Mouse (Mus musculus) hindbrain, embryonic 10.5 days (tissue): ENCODE data around the gene Impdh1. TPM values are rescaled to one million over a fixed set of nuclear protein-coding genes. Genes with fewer than 3 reads are reported as not detected.

Experiments used
- DNase-seq: peaks from one replicate; pipeline ENCODE4 v3.0.0-alpha.2; 2017; ENCODE audit warnings: low spot score
- H3K27ac ChIP-seq: fragments of 300-500 bp; sonication (generic); 2 replicates; pipeline ENCODE4 v1.5.1; 2016; ENCODE audit warnings: mild to moderate bottlenecking, moderate library complexity
- H3K27me3 ChIP-seq: fragments of 300-500 bp; sonication (generic); 2 replicates; pipeline ENCODE4 v1.6.1; 2016; ENCODE audit warnings: mild to moderate bottlenecking; ENCODE audit not compliant: poor library complexity, insufficient read depth, severe bottlenecking
- H3K36me3 ChIP-seq: fragments of 300-500 bp; sonication (generic); 2 replicates; pipeline ENCODE4 v1.6.1; 2016; ENCODE audit warnings: mild to moderate bottlenecking, moderate library complexity
- H3K4me1 ChIP-seq: fragments of 300-500 bp; sonication (generic); replicated peaks from 2 replicates; pipeline ENCODE4 v1.6.1; 2016; ENCODE audit warnings: mild to moderate bottlenecking
- H3K4me3 ChIP-seq: fragments of 300-500 bp; sonication (generic); 2 replicates; pipeline ENCODE4 v1.5.1; 2016; ENCODE audit warnings: mild to moderate bottlenecking, moderate library complexity
- H3K9me3 ChIP-seq: fragments of 300-500 bp; sonication (generic); 2 replicates; pipeline ENCODE4 v1.6.1; 2016; ENCODE audit warnings: mild to moderate bottlenecking, moderate library complexity
- WGBS: fragments of 180-500 bp; shearing (Covaris S2); methylation state at CpG from one replicate; pipeline ENCODE4 v1.1.7; 2016; 5-methylcytosine and 5-hydroxymethylcytosine counted together
- polyA plus RNA-seq: library from polyadenylated mRNA; unstranded; fragments of >200 nt; fragmentation: Nextera tagmentation; extraction: Ambion mirVana; gene quantifications from 2 replicates; pipeline ENCODE4 v1.2.1, GENCODE M21; 2016

Gene Impdh1
- polyA plus RNA-seq, 1 experiment from 2014 or later = 48.4 TPM

DNA sequence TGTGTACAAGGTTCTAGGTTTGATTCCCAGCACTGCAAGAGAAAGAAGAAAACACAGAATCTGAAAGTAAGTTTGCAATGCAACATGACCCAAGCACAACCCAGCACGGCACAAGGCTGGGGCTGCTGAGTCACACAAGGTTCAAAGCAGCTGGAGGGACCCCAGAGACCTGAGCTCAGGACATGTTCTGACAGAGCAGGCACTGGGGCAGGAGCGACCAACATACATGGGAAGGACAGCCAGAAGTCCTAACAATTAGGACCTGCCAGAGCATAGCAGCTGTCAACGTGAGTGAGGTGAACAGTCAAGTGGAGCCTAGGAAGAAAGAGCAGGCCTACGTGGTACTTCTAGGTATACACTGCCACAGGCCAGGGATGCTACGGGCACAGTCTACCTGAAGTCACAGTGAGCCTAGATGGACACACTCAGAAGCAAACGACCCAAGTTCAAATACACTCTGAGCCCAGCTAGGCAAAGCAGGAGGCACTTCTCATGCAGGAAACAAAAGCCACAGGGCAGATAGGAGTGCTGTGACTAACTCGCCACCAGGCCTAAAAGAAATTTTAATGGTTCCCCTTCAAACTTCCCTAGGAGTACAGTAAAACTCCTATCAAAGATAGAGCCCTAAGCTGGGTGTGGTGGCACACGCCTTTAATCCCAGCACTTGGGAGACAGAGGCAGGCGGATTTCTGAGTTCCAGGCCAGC is 5.8 kb downstream of the Impdh1 start:
- Histone ChIP-seq H3K27me3 (peaks cover 36% of the 10 kb centered on the region), H3K9me3 (no peaks in the 10 kb centered on the region), H3K36me3 (peaks cover 12% of the 10 kb centered on the region), H3K4me3 (no peak overlapping the region), H3K4me1 (peaks cover 48% of the 10 kb centered on the region), H3K27ac (no peak overlapping the region)
- no peak for DNase-seq
- WGBS = 85% methylated on average over 9 of the region's 9 CpGs

GRCm38 (mm10) chr6:29208178-29208577 is 8.0 kb downstream of the Impdh1 start:
- Histone ChIP-seq H3K4me1 (peaks cover 26% of the 10 kb centered on the region), H3K27ac (no peak overlapping the region), H3K27me3 (peaks cover 14% of the 10 kb centered on the region), H3K9me3 (no peaks in the 10 kb centered on the region), H3K36me3 (peaks cover 29% of the 10 kb centered on the region), H3K4me3 (no peak overlapping the region)
- 90% methylated on average over 5 of the region's 5 CpGs for WGBS
- no peak for DNase-seq

- H3K9me3 ChIP-seq = no peaks in the 10 kb centered on the region
- H3K27ac ChIP-seq = no peak overlapping the region
- no peak overlapping the region for H3K4me3 ChIP-seq
- no peak for DNase-seq
- WGBS = 90% methylated on average over 5 of the region's 5 CpGs
- H3K27me3 ChIP-seq = peaks cover 6% of the 10 kb centered on the region; the same call in 1 of the 2 replicates
- peaks cover 15% of the 10 kb centered on the region for H3K4me1 ChIP-seq
- H3K36me3 ChIP-seq = peaks cover 39% of the 10 kb centered on the region
These were observed 9.1 kb downstream of the Impdh1 start for GRCm38 (mm10) chr6:29207017-29207416.

- Histone ChIP-seq H3K9me3 (no peaks in the 10 kb centered on the region), H3K4me1 (peaks cover 5% of the 10 kb centered on the region), H3K27ac (no peak overlapping the region), H3K36me3 (peaks cover 43% of the 10 kb centered on the region), H3K4me3 (no peak overlapping the region), H3K27me3 (peaks cover under 1% of the 10 kb centered on the region; the same call in 1 of the 2 replicates)
- DNase-seq = no peak
- WGBS = 94% methylated on average over 10 of the region's 10 CpGs
These were observed 10.2 kb downstream of the Impdh1 start for GRCm38 (mm10) chr6:29206006-29206405.

DNA sequence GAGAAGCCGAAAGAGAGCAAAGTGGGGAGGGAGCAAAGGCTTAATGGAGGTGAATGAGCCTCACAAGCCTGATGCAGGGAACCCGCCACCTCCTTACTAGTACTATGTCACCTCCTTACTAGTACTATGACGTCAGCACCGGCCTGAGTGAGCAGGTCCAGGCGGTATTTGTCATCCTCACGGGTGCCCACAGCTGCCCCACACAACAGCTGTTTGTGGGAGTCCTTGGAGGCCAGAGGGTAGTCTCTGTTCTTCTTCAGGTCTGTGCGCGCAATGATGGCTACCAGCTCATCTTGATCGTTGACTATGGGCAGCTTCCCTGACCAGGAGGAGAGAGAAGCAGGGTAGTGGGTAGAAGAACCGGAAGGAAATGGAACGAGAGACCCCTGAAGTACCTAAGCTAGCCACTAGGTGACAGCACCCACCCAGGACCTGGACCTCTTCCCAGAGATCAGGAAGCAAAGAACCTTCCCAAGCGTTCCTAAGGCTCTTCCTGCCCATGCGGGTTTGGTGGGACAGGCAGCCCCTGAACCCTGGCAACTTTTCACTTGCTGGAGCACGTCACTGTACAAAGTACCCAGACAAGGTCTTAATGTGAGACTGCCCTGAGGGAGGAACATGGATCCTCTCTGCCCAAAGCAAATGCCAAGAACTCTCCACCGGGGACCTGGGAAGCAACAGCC is 11.1 kb downstream of the Impdh1 start:
- DNase-seq = peak; percentile 66
- Histone ChIP-seq H3K27me3 (peaks cover 8% of the 10 kb centered on the region), H3K4me3 (no peak overlapping the region), H3K27ac (no peak overlapping the region), H3K9me3 (no peaks in the 10 kb centered on the region), H3K36me3 (peaks cover 48% of the 10 kb centered on the region), H3K4me1 (peaks cover 4% of the 10 kb centered on the region; the same call in 1 of the 2 replicates)
- WGBS = 63% methylated on average over 15 of the region's 15 CpGs

- H3K27ac ChIP-seq = no peak overlapping the region
- no peaks in the 10 kb centered on the region for H3K9me3 ChIP-seq
- H3K27me3 ChIP-seq = peaks cover 18% of the 10 kb centered on the region
- peaks cover 11% of the 10 kb centered on the region for H3K4me1 ChIP-seq
- 89% methylated on average over 6 of the region's 6 CpGs for WGBS
- H3K36me3 ChIP-seq = peaks cover 48% of the 10 kb centered on the region
- H3K4me3 ChIP-seq = no peak overlapping the region
- no peak for DNase-seq
These were observed 12.1 kb downstream of the Impdh1 start for GRCm38 (mm10) chr6:29203861-29204585.

DNA sequence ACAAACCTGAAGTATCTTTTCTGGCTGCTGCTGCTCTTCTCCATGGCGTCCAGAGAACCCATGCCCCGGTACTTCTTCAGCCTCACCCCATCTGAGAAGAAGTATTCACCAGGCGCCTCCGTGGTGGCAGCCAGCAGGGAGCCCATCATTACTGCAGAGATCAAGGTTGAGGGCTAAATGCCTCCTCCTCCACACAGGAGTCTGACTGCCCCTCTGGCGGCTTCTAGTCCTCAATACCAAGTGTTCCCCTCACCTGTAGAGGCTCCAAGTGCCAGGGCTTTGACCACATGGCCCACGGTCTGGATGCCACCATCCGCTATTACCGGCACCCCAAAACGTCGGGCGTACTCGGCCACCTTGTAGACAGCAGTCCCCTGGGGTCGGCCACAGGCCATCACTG is 13.1 kb downstream of the Impdh1 start:
- no peak for DNase-seq
- WGBS = 91% methylated on average over 13 of the region's 13 CpGs
- H3K4me3 ChIP-seq = no peak overlapping the region
- H3K27me3 ChIP-seq = peaks cover 24% of the 10 kb centered on the region
- no peaks in the 10 kb centered on the region for H3K9me3 ChIP-seq
- no peak overlapping the region for H3K27ac ChIP-seq
- H3K36me3 ChIP-seq = peaks cover 48% of the 10 kb centered on the region
- H3K4me1 ChIP-seq = peaks cover 20% of the 10 kb centered on the region

- H3K27me3 ChIP-seq = peaks cover 35% of the 10 kb centered on the region
- 83% methylated on average over 8 of the region's 8 CpGs for WGBS
- peaks cover 23% of the 10 kb centered on the region for H3K4me1 ChIP-seq
These were observed 14.2 kb downstream of the Impdh1 start for GRCm38 (mm10) chr6:29201988-29202387.

GRCm38 (mm10) chr6:29201341-29201740 is 14.8 kb downstream of the Impdh1 start:
- Histone ChIP-seq H3K27ac (no peak overlapping the region), H3K27me3 (peaks cover 41% of the 10 kb centered on the region), H3K4me1 (peaks cover 24% of the 10 kb centered on the region), H3K4me3 (no peak overlapping the region), H3K36me3 (peaks cover 42% of the 10 kb centered on the region), H3K9me3 (no peaks in the 10 kb centered on the region)
- no peak for DNase-seq
- 90% methylated on average over 5 of the region's 5 CpGs for WGBS

More at GRCm38 (mm10) chr6:29201988-29202387, 14.2 kb downstream of the Impdh1 start:
- H3K36me3 ChIP-seq = peaks cover 48% of the 10 kb centered on the region
- no peak overlapping the region for H3K27ac ChIP-seq
- H3K4me3 ChIP-seq = no peak overlapping the region
- H3K9me3 ChIP-seq = no peaks in the 10 kb centered on the region
- no peak for DNase-seq

GRCm38 (mm10) chr6:29200496-29200895 is 15.7 kb downstream of the Impdh1 start:
- peaks cover 31% of the 10 kb centered on the region for H3K4me1 ChIP-seq
- H3K9me3 ChIP-seq = no peaks in the 10 kb centered on the region
- no peak overlapping the region for H3K4me3 ChIP-seq
- peaks cover 48% of the 10 kb centered on the region for H3K27me3 ChIP-seq
- no peak overlapping the region for H3K27ac ChIP-seq
- peaks cover 37% of the 10 kb centered on the region for H3K36me3 ChIP-seq
- DNase-seq = no peak
- 72% methylated on average over 3 of the region's 3 CpGs for WGBS

DNA sequence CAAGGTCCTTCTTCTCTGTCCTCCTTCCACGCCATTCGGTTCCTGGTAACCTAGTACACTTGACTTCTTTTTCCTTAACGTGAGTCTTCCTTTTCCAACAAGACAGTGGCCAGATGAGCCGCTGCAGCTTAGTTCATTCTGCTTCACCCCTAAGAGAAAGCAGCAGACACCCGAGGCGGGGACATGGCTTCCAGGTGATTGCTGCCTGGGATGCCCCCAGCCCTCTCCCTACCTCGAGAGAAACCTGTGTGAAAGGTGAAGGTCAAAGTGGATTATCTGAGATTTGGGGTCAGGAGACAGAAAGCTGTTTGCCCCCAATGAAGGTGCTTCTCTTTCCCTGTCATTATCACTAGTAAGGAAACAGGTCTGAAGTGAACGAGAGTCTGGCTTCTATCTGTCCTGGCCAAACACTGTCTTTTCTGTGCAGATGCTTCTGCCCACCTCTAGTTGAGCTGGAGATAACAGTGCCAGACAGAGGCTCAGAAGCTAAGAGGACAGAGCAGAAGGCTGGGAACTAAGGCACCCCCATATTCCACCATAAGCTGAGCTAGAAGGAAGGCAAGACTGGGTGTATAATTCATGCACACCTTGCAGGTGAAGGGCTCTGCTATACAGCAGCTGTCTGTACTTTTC is 16.8 kb downstream of the Impdh1 start:
- no peaks in the 10 kb centered on the region for H3K9me3 ChIP-seq
- peaks cover 48% of the 10 kb centered on the region for H3K27me3 ChIP-seq
- H3K4me3 ChIP-seq = peak overlapping the region; percentile 50
- peaks cover 31% of the 10 kb centered on the region for H3K36me3 ChIP-seq
- H3K4me1 ChIP-seq = peaks cover 31% of the 10 kb centered on the region
- DNase-seq = no peak
- WGBS = 43% methylated on average over 8 of the region's 8 CpGs
- H3K27ac ChIP-seq = peak overlapping the region; percentile 73

GRCm38 (mm10) chr6:29198309-29199222 is 17.6 kb downstream of the Impdh1 start:
- DNase-seq = peak; percentile 93
- Histone ChIP-seq H3K27me3 (peaks cover 56% of the 10 kb centered on the region), H3K36me3 (peaks cover 23% of the 10 kb centered on the region), H3K4me1 (peaks cover 35% of the 10 kb centered on the region), H3K27ac (peak overlapping the region; percentile 73), H3K4me3 (peak overlapping the region; percentile 50), H3K9me3 (no peaks in the 10 kb centered on the region)
- 11% methylated on average over 25 of the region's 25 CpGs for WGBS
